Mouse (Mus musculus): ENCODE measurements at regions not wholly inside any gene's neighbourhood (a gene's known extent, or its start where the extent isn't known, plus 50 kb on each side); places are given as distances from the start of the nearest gene placed in this dataset.

GRCm38 (mm10) chr12:110046613-110047012 is 232.3 kb upstream of the Dio3 start:
- no peak for DNase-seq (ENCODE audit: low spot score)
- Histone ChIP-seq H3K36me3 (ENCODE audit: control insufficient read depth, insufficient read depth, low read length) (no peaks in the 10 kb centered on the region), H3K9me3 (ENCODE audit: control insufficient read depth, low read length) (no peaks in the 10 kb centered on the region), H3K4me1 (replicated peaks; ENCODE audit: control insufficient read depth, insufficient read depth) (no peaks in the 10 kb centered on the region), H3K27me3 (ENCODE audit: control insufficient read depth, insufficient read depth, low read length) (no peaks in the 10 kb centered on the region), H3K4me2 (replicated peaks; ENCODE audit: low read depth) (no peak overlapping the region), H3K27ac (replicated peaks) (no peak overlapping the region), H3K4me3 (ENCODE audit: low read depth, low read length) (no peak overlapping the region), H3K9ac (ENCODE audit: low read length) (no peak overlapping the region)
- whole genome bisulfite sequencing = 89% methylated on average over 9 of the region's 9 CpGs
- ATAC-seq (ENCODE audit: low FRiP score, low TSS enrichment) = no peak
- TF ChIP-seq EP300 (optimal IDR thresholded peaks at IDR 0.05) (no peak), CTCF (IDR thresholded peaks at IDR 0.05; ENCODE audit: low read depth) (no peak)

GRCm38 (mm10) chr12:110047466-110048250 is 231.2 kb upstream of the Dio3 start:
- Histone ChIP-seq H3K4me1 (replicated peaks; ENCODE audit: control insufficient read depth, insufficient read depth) (no peaks in the 10 kb centered on the region), H3K4me2 (replicated peaks; ENCODE audit: low read depth) (peak overlapping the region; percentile 16), H3K9ac (ENCODE audit: low read length) (no peak overlapping the region), H3K27me3 (ENCODE audit: control insufficient read depth, insufficient read depth, low read length) (no peaks in the 10 kb centered on the region), H3K4me3 (ENCODE audit: low read depth, low read length) (no peak overlapping the region), H3K27ac (replicated peaks) (peak overlapping the region; percentile 31), H3K36me3 (ENCODE audit: control insufficient read depth, insufficient read depth, low read length) (no peaks in the 10 kb centered on the region), H3K9me3 (ENCODE audit: control insufficient read depth, low read length) (no peaks in the 10 kb centered on the region)
- ATAC-seq (ENCODE audit: low FRiP score, low TSS enrichment) = no peak
- DNase-seq (ENCODE audit: low spot score) = no peak
- TF ChIP-seq CTCF (IDR thresholded peaks at IDR 0.05; ENCODE audit: low read depth) (no peak), EP300 (optimal IDR thresholded peaks at IDR 0.05) (no peak)
- 31% methylated on average over 16 of the region's 16 CpGs for whole genome bisulfite sequencing

- no peak overlapping the region for H3K4me3 ChIP-seq (ENCODE audit: low read depth, low read length)
- TF ChIP-seq CTCF (IDR thresholded peaks at IDR 0.05; ENCODE audit: low read depth) (no peak), EP300 (optimal IDR thresholded peaks at IDR 0.05) (no peak)
- ATAC-seq (ENCODE audit: low FRiP score, low TSS enrichment) (no peak), DNase-seq (ENCODE audit: low spot score) (no peak)
- no peaks in the 10 kb centered on the region for H3K36me3 ChIP-seq (ENCODE audit: control insufficient read depth, insufficient read depth, low read length)
- H3K27me3 ChIP-seq (ENCODE audit: control insufficient read depth, insufficient read depth, low read length) = no peaks in the 10 kb centered on the region
- H3K27ac ChIP-seq (replicated peaks) = no peak overlapping the region
- no peak overlapping the region for H3K4me2 ChIP-seq (replicated peaks; ENCODE audit: low read depth)
- H3K9me3 ChIP-seq (ENCODE audit: control insufficient read depth, low read length) = no peaks in the 10 kb centered on the region
- WGBS = 71% methylated on average over 10 of the region's 10 CpGs
- no peak overlapping the region for H3K9ac ChIP-seq (ENCODE audit: low read length)
- no peaks in the 10 kb centered on the region for H3K4me1 ChIP-seq (replicated peaks; ENCODE audit: control insufficient read depth, insufficient read depth)
These were observed 229.6 kb upstream of the Dio3 start for GRCm38 (mm10) chr12:110049154-110049736.

GRCm38 (mm10) chr12:110059321-110059720 is 219.5 kb upstream of the Dio3 start:
- H3K4me3 ChIP-seq (ENCODE audit: low read depth, low read length) = no peak overlapping the region
- DNase-seq (ENCODE audit: low spot score) (no peak), ATAC-seq (ENCODE audit: low FRiP score, low TSS enrichment) (no peak)
- H3K36me3 ChIP-seq (ENCODE audit: control insufficient read depth, insufficient read depth, low read length) = no peaks in the 10 kb centered on the region
- H3K9me3 ChIP-seq (ENCODE audit: control insufficient read depth, low read length) = no peaks in the 10 kb centered on the region
- H3K4me1 ChIP-seq (replicated peaks; ENCODE audit: control insufficient read depth, insufficient read depth) = no peaks in the 10 kb centered on the region
- H3K9ac ChIP-seq (ENCODE audit: low read length) = no peak overlapping the region
- TF ChIP-seq CTCF (IDR thresholded peaks at IDR 0.05; ENCODE audit: low read depth) = no peak
- no peak for TF ChIP-seq EP300 (optimal IDR thresholded peaks at IDR 0.05)
- 76% methylated on average over 5 of the region's 5 CpGs for whole genome bisulfite sequencing
- H3K4me2 ChIP-seq (replicated peaks; ENCODE audit: low read depth) = no peak overlapping the region
- H3K27me3 ChIP-seq (ENCODE audit: control insufficient read depth, insufficient read depth, low read length) = no peaks in the 10 kb centered on the region
- H3K27ac ChIP-seq (replicated peaks) = no peak overlapping the region

GRCm38 (mm10) chr12:110061961-110062360 is 216.9 kb upstream of the Dio3 start:
- Histone ChIP-seq H3K36me3 (ENCODE audit: control insufficient read depth, insufficient read depth, low read length) (no peaks in the 10 kb centered on the region), H3K4me1 (replicated peaks; ENCODE audit: control insufficient read depth, insufficient read depth) (no peaks in the 10 kb centered on the region), H3K4me2 (replicated peaks; ENCODE audit: low read depth) (no peak overlapping the region), H3K9me3 (ENCODE audit: control insufficient read depth, low read length) (no peaks in the 10 kb centered on the region), H3K27ac (replicated peaks) (no peak overlapping the region), H3K4me3 (ENCODE audit: low read depth, low read length) (no peak overlapping the region), H3K27me3 (ENCODE audit: control insufficient read depth, insufficient read depth, low read length) (no peaks in the 10 kb centered on the region), H3K9ac (ENCODE audit: low read length) (no peak overlapping the region)
- no peak for TF ChIP-seq CTCF (IDR thresholded peaks at IDR 0.05; ENCODE audit: low read depth)
- TF ChIP-seq EP300 (optimal IDR thresholded peaks at IDR 0.05) = no peak
- no peak for DNase-seq (ENCODE audit: low spot score)
- ATAC-seq (ENCODE audit: low FRiP score, low TSS enrichment) = no peak
- WGBS = 77% methylated on average over 6 of the region's 6 CpGs

DNA sequence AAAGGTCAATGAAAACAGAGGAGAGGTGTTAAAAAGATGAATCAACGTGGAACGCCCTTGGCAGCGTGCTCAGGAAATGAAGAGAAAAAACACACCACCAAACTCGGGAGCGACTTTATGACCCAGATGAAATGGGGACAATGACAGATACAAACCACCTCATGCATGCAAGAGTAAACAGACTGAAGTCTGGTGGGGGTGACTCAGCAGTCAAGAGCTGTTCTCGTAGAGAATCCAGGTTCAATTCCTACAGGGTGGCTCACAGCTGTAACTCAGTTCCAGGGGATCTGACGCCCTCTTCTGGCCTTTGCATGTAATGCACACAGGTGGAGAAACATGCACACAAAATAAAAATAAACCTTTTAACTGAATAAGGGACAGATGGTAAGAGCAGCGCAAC is 215.9 kb upstream of the Dio3 start:
- no peak for TF ChIP-seq EP300 (optimal IDR thresholded peaks at IDR 0.05)
- peak; percentile 47 for TF ChIP-seq CTCF (IDR thresholded peaks at IDR 0.05; ENCODE audit: low read depth)
- no peak overlapping the region for H3K4me2 ChIP-seq (replicated peaks; ENCODE audit: low read depth)
- ATAC-seq (ENCODE audit: low FRiP score, low TSS enrichment) = no peak; the same call in 1 of the 2 replicates
- DNase-seq (ENCODE audit: low spot score) = no peak
- no peaks in the 10 kb centered on the region for H3K4me1 ChIP-seq (replicated peaks; ENCODE audit: control insufficient read depth, insufficient read depth)
- WGBS = 41% methylated on average over 8 of the region's 8 CpGs
- no peaks in the 10 kb centered on the region for H3K36me3 ChIP-seq (ENCODE audit: control insufficient read depth, insufficient read depth, low read length)
- H3K27ac ChIP-seq (replicated peaks) = no peak overlapping the region
- H3K4me3 ChIP-seq (ENCODE audit: low read depth, low read length) = no peak overlapping the region
- no peak overlapping the region for H3K9ac ChIP-seq (ENCODE audit: low read length)
- no peaks in the 10 kb centered on the region for H3K27me3 ChIP-seq (ENCODE audit: control insufficient read depth, insufficient read depth, low read length)
- no peaks in the 10 kb centered on the region for H3K9me3 ChIP-seq (ENCODE audit: control insufficient read depth, low read length)

Measured in stomach, postnatal 0 days (tissue).